Mouse (Mus musculus): Measurements from ENCODE around the gene Acvr2b. TPM values are rescaled to one million over a fixed set of nuclear protein-coding genes. Genes with fewer than 3 reads are reported as not detected.

Acvr2b gene
- polyA plus RNA-seq, 1 experiment from 2014 or later: 13.2 TPM

- Histone ChIP-seq H3K4me3 (no peak overlapping the region), H3K4me2 (no peak overlapping the region), H3K27ac (replicated peaks) (no peak overlapping the region), H3K9ac (no peak overlapping the region), H3K27me3 (replicated peaks) (no peaks in the 10 kb centered on the region), H3K4me1 (no peaks in the 10 kb centered on the region), H3K9me3 (no peaks in the 10 kb centered on the region), H3K36me3 (no peaks in the 10 kb centered on the region)
- WGBS: 59% methylated on average over 3 of the region's 3 CpGs
- ATAC-seq (ENCODE audit: extremely low read depth, insufficient number of reproducible peaks, low FRiP score, low TSS enrichment): no peak
These were observed 26.9 kb upstream of the Acvr2b start for GRCm38 (mm10) chr9:119375008-119375407.

- no peaks in the 10 kb centered on the region for H3K27me3 ChIP-seq (replicated peaks)
- H3K9ac ChIP-seq: no peak overlapping the region
- no peaks in the 10 kb centered on the region for H3K36me3 ChIP-seq
- H3K27ac ChIP-seq (replicated peaks): no peak overlapping the region
- no peak overlapping the region for H3K4me3 ChIP-seq
- 65% methylated on average over 6 of the region's 6 CpGs for WGBS
- no peak overlapping the region for H3K4me2 ChIP-seq
- no peaks in the 10 kb centered on the region for H3K9me3 ChIP-seq
- ATAC-seq (ENCODE audit: extremely low read depth, insufficient number of reproducible peaks, low FRiP score, low TSS enrichment): no peak
- no peaks in the 10 kb centered on the region for H3K4me1 ChIP-seq
These were observed 26.4 kb upstream of the Acvr2b start for GRCm38 (mm10) chr9:119375556-119375955.

GRCm38 (mm10) chr9:119378231-119378630 is 23.7 kb upstream of the Acvr2b start:
- no peak overlapping the region for H3K27ac ChIP-seq (replicated peaks)
- H3K9me3 ChIP-seq: no peaks in the 10 kb centered on the region
- no peaks in the 10 kb centered on the region for H3K36me3 ChIP-seq
- H3K4me1 ChIP-seq: peaks cover 5% of the 10 kb centered on the region; the same call in 1 of the 2 replicates
- no peak overlapping the region for H3K4me2 ChIP-seq
- H3K4me3 ChIP-seq: no peak overlapping the region
- H3K9ac ChIP-seq: no peak overlapping the region
- ATAC-seq (ENCODE audit: extremely low read depth, insufficient number of reproducible peaks, low FRiP score, low TSS enrichment): no peak
- WGBS: 88% methylated on average over 4 of the region's 4 CpGs
- H3K27me3 ChIP-seq (replicated peaks): no peaks in the 10 kb centered on the region

- H3K4me3 ChIP-seq: no peak overlapping the region
- 44% methylated on average over 6 of the region's 6 CpGs for WGBS
These were observed 19.3 kb upstream of the Acvr2b start for GRCm38 (mm10) chr9:119382603-119383002.

GRCm38 (mm10) chr9:119388956-119389355 is 13.0 kb upstream of the Acvr2b start:
- H3K4me1 ChIP-seq: no peaks in the 10 kb centered on the region
- no peak overlapping the region for H3K4me3 ChIP-seq
- H3K9ac ChIP-seq: no peak overlapping the region
- WGBS: 45% methylated on average over 5 of the region's 5 CpGs
- H3K36me3 ChIP-seq: 0 out of 2 replicates have a peak, but pooled peaks cover 4% of the 10 kb centered on the region
- H3K4me2 ChIP-seq: no peak overlapping the region
- no peaks in the 10 kb centered on the region for H3K27me3 ChIP-seq (replicated peaks)
- no peak for ATAC-seq (ENCODE audit: extremely low read depth, insufficient number of reproducible peaks, low FRiP score, low TSS enrichment)
- no peak overlapping the region for H3K27ac ChIP-seq (replicated peaks)
- H3K9me3 ChIP-seq: no peaks in the 10 kb centered on the region

More at GRCm38 (mm10) chr9:119382603-119383002, 19.3 kb upstream of the Acvr2b start:
- H3K9ac ChIP-seq: no peak overlapping the region
- H3K27ac ChIP-seq (replicated peaks): no peak overlapping the region
- ATAC-seq (ENCODE audit: extremely low read depth, insufficient number of reproducible peaks, low FRiP score, low TSS enrichment): no peak
- H3K9me3 ChIP-seq: no peaks in the 10 kb centered on the region
- no peaks in the 10 kb centered on the region for H3K27me3 ChIP-seq (replicated peaks)
- peaks cover 5% of the 10 kb centered on the region; the same call in 1 of the 2 replicates for H3K4me1 ChIP-seq
- 0 out of 2 replicates have a peak, but pooled peaks cover 4% of the 10 kb centered on the region for H3K36me3 ChIP-seq
- no peak overlapping the region for H3K4me2 ChIP-seq

GRCm38 (mm10) chr9:119390214-119390613 is 11.7 kb upstream of the Acvr2b start:
- Histone ChIP-seq H3K9ac (no peak overlapping the region), H3K36me3 (no peaks in the 10 kb centered on the region), H3K27ac (replicated peaks) (no peak overlapping the region), H3K4me3 (no peak overlapping the region), H3K27me3 (replicated peaks) (no peaks in the 10 kb centered on the region), H3K4me1 (no peaks in the 10 kb centered on the region), H3K4me2 (no peak overlapping the region), H3K9me3 (no peaks in the 10 kb centered on the region)
- 80% methylated on average over 2 of the region's 2 CpGs for WGBS
- ATAC-seq (ENCODE audit: extremely low read depth, insufficient number of reproducible peaks, low FRiP score, low TSS enrichment): no peak

GRCm38 (mm10) chr9:119394808-119395207 is 7.1 kb upstream of the Acvr2b start:
- H3K27me3 ChIP-seq (replicated peaks): no peaks in the 10 kb centered on the region
- H3K27ac ChIP-seq (replicated peaks): no peak overlapping the region
- H3K9ac ChIP-seq: no peak overlapping the region
- H3K9me3 ChIP-seq: no peaks in the 10 kb centered on the region
- H3K4me3 ChIP-seq: no peak overlapping the region
- WGBS: 78% methylated on average over 1 of the region's 1 CpGs
- no peak for ATAC-seq (ENCODE audit: extremely low read depth, insufficient number of reproducible peaks, low FRiP score, low TSS enrichment)
- no peaks in the 10 kb centered on the region for H3K36me3 ChIP-seq
- H3K4me2 ChIP-seq: no peak overlapping the region
- no peaks in the 10 kb centered on the region for H3K4me1 ChIP-seq

- no peaks in the 10 kb centered on the region for H3K36me3 ChIP-seq
- H3K27me3 ChIP-seq (replicated peaks): no peaks in the 10 kb centered on the region
- 5% methylated on average over 7 of the region's 7 CpGs for WGBS
- H3K9me3 ChIP-seq: no peaks in the 10 kb centered on the region
- peak overlapping the region; percentile 78 for H3K9ac ChIP-seq
- 0 out of 2 replicates have a peak overlapping the region, but pooled peaks have one; percentile 17 for H3K27ac ChIP-seq (replicated peaks)
- peak overlapping the region; percentile 91 for H3K4me3 ChIP-seq
- peaks cover 30% of the 10 kb centered on the region for H3K4me1 ChIP-seq
- H3K4me2 ChIP-seq: peak overlapping the region; percentile 99
- ATAC-seq (ENCODE audit: extremely low read depth, insufficient number of reproducible peaks, low FRiP score, low TSS enrichment): no peak
These were observed 567 bp upstream of the Acvr2b start for GRCm38 (mm10) chr9:119401351-119401750.

GRCm38 (mm10) chr9:119402253-119403235 is 626 bp downstream of the Acvr2b start:
- Histone ChIP-seq H3K4me1 (peaks cover 32% of the 10 kb centered on the region), H3K4me2 (peak overlapping the region; percentile 99), H3K9me3 (no peaks in the 10 kb centered on the region), H3K36me3 (no peaks in the 10 kb centered on the region), H3K4me3 (peak overlapping the region; percentile 91), H3K9ac (peak overlapping the region; percentile 98), H3K27me3 (replicated peaks) (no peaks in the 10 kb centered on the region), H3K27ac (replicated peaks) (peak overlapping the region; percentile 99)
- ATAC-seq (ENCODE audit: extremely low read depth, insufficient number of reproducible peaks, low FRiP score, low TSS enrichment): no peak; the same call in 1 of the 2 replicates
- WGBS: under 1% methylated on average over 108 of the region's 127 CpGs

GRCm38 (mm10) chr9:119403236-119403641 is 1.3 kb downstream of the Acvr2b start:
- H3K4me1 ChIP-seq: peaks cover 39% of the 10 kb centered on the region

GRCm38 (mm10) chr9:119404090-119404489 is 2.2 kb downstream of the Acvr2b start:
- Histone ChIP-seq H3K4me2 (peak overlapping the region; percentile 99), H3K4me1 (peaks cover 47% of the 10 kb centered on the region), H3K4me3 (peak overlapping the region; percentile 91), H3K9me3 (no peaks in the 10 kb centered on the region), H3K27ac (replicated peaks) (no peak overlapping the region), H3K27me3 (replicated peaks) (no peaks in the 10 kb centered on the region), H3K36me3 (no peaks in the 10 kb centered on the region), H3K9ac (peak overlapping the region; percentile 98; the same call in 1 of the 2 replicates)
- no peak for ATAC-seq (ENCODE audit: extremely low read depth, insufficient number of reproducible peaks, low FRiP score, low TSS enrichment)
- WGBS: 77% methylated on average over 5 of the region's 5 CpGs

More at GRCm38 (mm10) chr9:119403236-119403641, 1.3 kb downstream of the Acvr2b start:
- Histone ChIP-seq H3K9me3 (no peaks in the 10 kb centered on the region), H3K27me3 (replicated peaks) (no peaks in the 10 kb centered on the region), H3K4me2 (peak overlapping the region; percentile 99), H3K9ac (peak overlapping the region; percentile 98), H3K4me3 (peak overlapping the region; percentile 91), H3K36me3 (no peaks in the 10 kb centered on the region), H3K27ac (replicated peaks) (peak overlapping the region; percentile 99)
- ATAC-seq (ENCODE audit: extremely low read depth, insufficient number of reproducible peaks, low FRiP score, low TSS enrichment): no peak
- 0% methylated on average over 26 of the region's 26 CpGs for WGBS

Measured in heart, embryonic 13.5 days (tissue).